Mouse (Mus musculus) C2C12 (cell line): ENCODE measurements around the gene Rap2b. TPM values are rescaled to one million over a fixed set of nuclear protein-coding genes. Genes with fewer than 3 reads are reported as not detected.

Source experiments
- H3K27me3 ChIP-seq: one replicate; pipeline ENCODE4 v1.6.1; 2011; ENCODE audit not compliant: control insufficient read depth, insufficient read depth, insufficient read length
- H3K36me3 ChIP-seq: one replicate; pipeline ENCODE4 v1.6.1; 2011; ENCODE audit not compliant: control insufficient read depth, insufficient read depth
- H3K4me3 ChIP-seq: one replicate; pipeline ENCODE4 v1.5.1; 2011; ENCODE audit warnings: mild to moderate bottlenecking, control low read depth; ENCODE audit not compliant: poor library complexity, insufficient read depth, severe bottlenecking
- H3K79me2 ChIP-seq: one replicate; pipeline ENCODE4 v1.6.1; 2011; ENCODE audit not compliant: control insufficient read depth, insufficient read depth
- H3K79me3 ChIP-seq: one replicate; pipeline ENCODE4 v1.6.1; 2011; ENCODE audit warnings: low read depth, control low read depth
- H3ac ChIP-seq: one replicate; pipeline ENCODE3; 2011; ENCODE audit warnings: low read depth; ENCODE audit not compliant: control insufficient read depth, insufficient read length
- CEBPB ChIP-seq: IDR thresholded peaks from one replicate; pipeline ENCODE4 v1.6.1; 2011; ENCODE audit warnings: low read depth, mild to moderate bottlenecking, control low read depth, moderate library complexity
- CTCF ChIP-seq: IDR thresholded peaks from one replicate; pipeline ENCODE4 v1.5.1; 2011; ENCODE audit not compliant: control insufficient read depth, insufficient read depth, insufficient read length
- FOSL1 ChIP-seq: IDR thresholded peaks from one replicate; pipeline ENCODE4 v1.8.0; 2011; ENCODE audit warnings: mild to moderate bottlenecking, low read length; ENCODE audit not compliant: poor library complexity, insufficient read depth, severe bottlenecking
- MAX ChIP-seq: IDR thresholded peaks from one replicate; pipeline ENCODE4 v1.6.1; 2011; ENCODE audit warnings: mild to moderate bottlenecking, control low read depth
- MYOD1 ChIP-seq: IDR thresholded peaks from one replicate; pipeline ENCODE4 v1.6.1; 2011; ENCODE audit warnings: low read depth; ENCODE audit not compliant: control insufficient read depth, insufficient read length
- MYOG ChIP-seq: IDR thresholded peaks from one replicate; pipeline ENCODE4 v1.6.1; 2011; ENCODE audit not compliant: control insufficient read depth, insufficient read length; ENCODE audit errors: extremely low read depth
- USF1 ChIP-seq: IDR thresholded peaks from one replicate; pipeline ENCODE4 v1.6.1; 2011; ENCODE audit warnings: low read depth, mild to moderate bottlenecking, control low read depth, moderate library complexity
- long read RNA-seq, 2 experiments: library from polyadenylated mRNA; unstranded; transcript quantifications; one replicate each; pipeline ENCODE4 v2.0.0; 2019 to 2020
- polyA plus RNA-seq: library from polyadenylated mRNA; unstranded; fragments of >200 nt; fragmentation: generic; extraction: Trizol; gene quantifications from one replicate; pipeline ENCODE4 v1.2.1, GENCODE M21; 2012; ENCODE audit warnings: missing spikeins

Gene Rap2b
- 4.5 TPM for polyA plus RNA-seq
- long read RNA-seq, experiment 1, full-length matches to known transcripts: 51 of 53 reads
- long read RNA-seq, experiment 1, partial matches to known transcripts: 0 of 53 reads
- long read RNA-seq, experiment 1, other reads (novel, unspliced or antisense): 2 of 53 reads
- long read RNA-seq, experiment 2, full-length matches to known transcripts: 41 of 41 reads
- long read RNA-seq, experiment 2, partial matches to known transcripts: 0 of 41 reads
- long read RNA-seq, experiment 2, other reads (novel, unspliced or antisense): 0 of 41 reads

DNA sequence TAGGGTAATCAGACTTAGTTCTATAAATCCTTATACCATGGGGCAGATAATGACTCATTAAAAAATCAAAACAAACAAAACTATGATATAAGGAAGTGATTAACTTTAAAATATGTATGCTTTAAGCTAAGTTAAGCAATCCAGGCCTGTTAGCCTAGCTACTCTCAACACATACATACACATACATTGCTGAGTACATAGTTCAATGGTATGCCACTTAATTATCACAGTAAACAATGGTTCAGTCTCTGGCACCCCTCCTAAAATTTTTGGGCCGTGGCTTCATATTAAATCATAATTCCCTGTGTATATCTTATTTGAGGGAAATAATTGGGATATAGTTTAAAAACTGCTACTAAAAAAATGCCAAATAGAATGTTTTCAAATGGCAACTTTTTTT, at the start of gene Rap2b:
Rap2b (plus strand) TSS at position 301 of the 400 bp plus-strand sequence.
- peaks cover 17% of the 10 kb centered on the region for H3K79me3 ChIP-seq
- no peaks in the 10 kb centered on the region for H3K27me3 ChIP-seq
- TF ChIP-seq MYOD1 (no peak), CTCF (no peak), CEBPB (no peak), FOSL1 (no peak), MAX (no peak), USF1 (no peak), MYOG (no peak)
- H3K79me2 ChIP-seq: peaks cover 19% of the 10 kb centered on the region
- no peak within 1 kb of the TSS for H3K4me3 ChIP-seq
- H3K36me3 ChIP-seq: no peaks in the 10 kb centered on the region
- H3ac ChIP-seq: no peak within 1 kb of the TSS

- Histone ChIP-seq H3K27me3 (no peaks in the 10 kb centered on the region), H3K79me3 (no peaks in the 10 kb centered on the region), H3K4me3 (no peak overlapping the region), H3K36me3 (no peaks in the 10 kb centered on the region), H3K79me2 (no peaks in the 10 kb centered on the region), H3ac (no peak overlapping the region)
- TF ChIP-seq MYOG: no peak
- TF ChIP-seq USF1: peak; percentile 25
- TF ChIP-seq MYOD1: no peak
- no peak for TF ChIP-seq FOSL1
- TF ChIP-seq CTCF: no peak
- no peak for TF ChIP-seq MAX
- no peak for TF ChIP-seq CEBPB
These were observed 46.4 kb upstream of the Rap2b start for GRCm38 (mm10) chr3:61315002-61315401.

- H3K27me3 ChIP-seq: no peaks in the 10 kb centered on the region
- no peaks in the 10 kb centered on the region for H3K79me2 ChIP-seq
- H3K4me3 ChIP-seq: no peak overlapping the region
- H3ac ChIP-seq: no peak overlapping the region
- no peak for TF ChIP-seq MYOG
- TF ChIP-seq USF1: no peak
- TF ChIP-seq FOSL1: no peak
- no peaks in the 10 kb centered on the region for H3K79me3 ChIP-seq
- H3K36me3 ChIP-seq: no peaks in the 10 kb centered on the region
These were observed 41.4 kb upstream of the Rap2b start for GRCm38 (mm10) chr3:61320031-61320430.

- no peaks in the 10 kb centered on the region for H3K79me3 ChIP-seq
- no peaks in the 10 kb centered on the region for H3K36me3 ChIP-seq
- TF ChIP-seq MYOD1: no peak
- TF ChIP-seq MYOG: no peak
- TF ChIP-seq CEBPB: no peak
- no peak for TF ChIP-seq CTCF
- TF ChIP-seq USF1: no peak
- TF ChIP-seq MAX: no peak
- no peak for TF ChIP-seq FOSL1
- no peak overlapping the region for H3ac ChIP-seq
- no peaks in the 10 kb centered on the region for H3K27me3 ChIP-seq
- H3K79me2 ChIP-seq: no peaks in the 10 kb centered on the region
- H3K4me3 ChIP-seq: no peak overlapping the region
These were observed 39.8 kb upstream of the Rap2b start for GRCm38 (mm10) chr3:61321632-61322031.

GRCm38 (mm10) chr3:61336205-61336604, 25.2 kb upstream of the Rap2b start:
- Histone ChIP-seq H3K79me3 (no peaks in the 10 kb centered on the region), H3ac (no peak overlapping the region), H3K36me3 (no peaks in the 10 kb centered on the region), H3K27me3 (no peaks in the 10 kb centered on the region), H3K79me2 (no peaks in the 10 kb centered on the region), H3K4me3 (no peak overlapping the region)
- TF ChIP-seq MYOG: no peak
- TF ChIP-seq MAX: no peak
- TF ChIP-seq FOSL1: no peak
- no peak for TF ChIP-seq MYOD1
- TF ChIP-seq USF1: no peak
- no peak for TF ChIP-seq CEBPB
- no peak for TF ChIP-seq CTCF
